Mouse (Mus musculus) v-Abl transformed pro-B cells (cell line): Measurements from ENCODE around the gene Celsr1.

ENCODE experiments used
- in situ Hi-C, 2 experiments: fragments of 400-800 bp; cut with MboI; formaldehyde crosslinking; loops; one replicate each; pipeline ENCODE4 v1.15.1; 2025; ENCODE audit not compliant: unreplicated experiment in 2 of 2

Gene Celsr1

GRCm38 (mm10) chr15:85913605-85914004 is 120.0 kb downstream of the Celsr1 start:
- in situ Hi-C loops, result loop anchor here (5.0 to 10.0 kb wide), 3 partner anchors 124 to 291 kb away; no protein-coding TSS in a partner anchor

- in situ Hi-C loops, result loop anchor here (5.0 to 10.0 kb wide), 3 partner anchors 127 to 295 kb away; no protein-coding TSS in a partner anchor
Observed at GRCm38 (mm10) chr15:85909931-85910330, 123.6 kb downstream of the Celsr1 start.

GRCm38 (mm10) chr15:85909492-85909829 is 124.1 kb downstream of the Celsr1 start:
- in situ Hi-C loops, result no loop called here

- in situ Hi-C loops, result no loop called here
Observed at GRCm38 (mm10) chr15:85908660-85909491, 124.7 kb downstream of the Celsr1 start.

- in situ Hi-C loops, result no loop called here
Observed at GRCm38 (mm10) chr15:85903826-85904225, 129.8 kb downstream of the Celsr1 start.

GRCm38 (mm10) chr15:85902505-85902904 is 131.1 kb downstream of the Celsr1 start:
- in situ Hi-C loops, result no loop called here

GRCm38 (mm10) chr15:85900801-85901200 is 132.8 kb downstream of the Celsr1 start:
- in situ Hi-C loops, result no loop called here

GRCm38 (mm10) chr15:85900318-85900717 is 133.3 kb downstream of the Celsr1 start:
- in situ Hi-C loops, result no loop called here

GRCm38 (mm10) chr15:85899396-85899795 is 134.2 kb downstream of the Celsr1 start:
- in situ Hi-C loops, result no loop called here

GRCm38 (mm10) chr15:85897113-85897512 is 136.5 kb downstream of the Celsr1 start:
- in situ Hi-C loops, result no loop called here

GRCm38 (mm10) chr15:85896284-85896683 is 137.3 kb downstream of the Celsr1 start:
- in situ Hi-C loops, result no loop called here

GRCm38 (mm10) chr15:85893871-85894270 is 139.7 kb downstream of the Celsr1 start:
- in situ Hi-C loops, result no loop called here

- in situ Hi-C loops, result no loop called here
Observed at GRCm38 (mm10) chr15:85892498-85893118, 141.0 kb downstream of the Celsr1 start.

GRCm38 (mm10) chr15:85891971-85892370 is 141.6 kb downstream of the Celsr1 start:
- in situ Hi-C loops, result no loop called here

GRCm38 (mm10) chr15:85889235-85889634 is 144.3 kb downstream of the Celsr1 start:
- in situ Hi-C loops, result loop anchor here in 1 of 2 experiments (10.0 kb wide), 1 partner anchor 326 kb away; the partner anchor contains the start of gene Tbc1d22a

GRCm38 (mm10) chr15:85885606-85886005 is 148.0 kb downstream of the Celsr1 start:
- in situ Hi-C loops, result loop anchor here in 1 of 2 experiments (10.0 kb wide), 1 partner anchor 329 kb away; the partner anchor contains the start of gene Tbc1d22a

- in situ Hi-C loops, result loop anchor here (5.0 to 10.0 kb wide), 3 partner anchors 47 to 275 kb away; partner anchors contain the start of gene Ttc38 (in 1 of the 2)
Observed at GRCm38 (mm10) chr15:85879498-85879895, 154.1 kb downstream of the Celsr1 start.

GRCm38 (mm10) chr15:85878848-85879497 is 154.6 kb downstream of the Celsr1 start, which contains the start of gene Trmu:
Gene Trmu, plus strand, starts transcription at chr15:85879312.
- in situ Hi-C loops, result loop anchor here (5.0 to 10.0 kb wide), 3 partner anchors 47 to 274 kb away; partner anchors contain the start of gene Ttc38 (in 1 of the 2)

GRCm38 (mm10) chr15:85877336-85877735 is 156.2 kb downstream of the Celsr1 start:
- in situ Hi-C loops, result loop anchor here (5.0 to 10.0 kb wide), 3 partner anchors 45 to 273 kb away; partner anchors contain the start of gene Ttc38 (in 1 of the 2)

GRCm38 (mm10) chr15:85867696-85868095 is 165.9 kb downstream of the Celsr1 start:
- in situ Hi-C loops, result loop anchor here (5.0 to 25.0 kb wide), 3 partner anchors 150 to 455 kb away; no protein-coding TSS in a partner anchor
